Comparison of ENCODE assay signal across 26 mouse cellular contexts in genomic region chrX:166304355-166304754, GRCm38 (mm10).
DNase-seq lines count a peak whose midpoint lies in the region.
"Had no signal": no experiment of that assay in that cellular context is flagged by ENCODE, and none has a peak within 500 bp of the region (broad histone marks: within the 10 kb centered on the region; RNA-seq: fewer than 3 reads in every experiment).

No protein-coding gene starts in this region.

- H3K36me3 ChIP-seq in splenic B cell, adult 2 months (ENCODE audit: control insufficient read depth, insufficient read depth, low read length, poor library complexity, severe bottlenecking) = no peaks in the 10 kb centered on the region
- H3K36me3 ChIP-seq: embryonic facial prominence, embryonic 12.5 days; forebrain, embryonic 10.5 days; forebrain, embryonic 15.5 days; heart, embryonic 13.5 days; liver, embryonic 13.5 days had no signal

- intact Hi-C loops in heart, postnatal 10 days (cut with DNase I) = no loop called here

- H3K27me3 ChIP-seq in splenic B cell, adult 2 months (ENCODE audit: control insufficient read depth, insufficient read depth, low read length, poor library complexity, severe bottlenecking) = no peaks in the 10 kb centered on the region
- H3K27me3 ChIP-seq: forebrain, embryonic 15.5 days; liver, embryonic 13.5 days had no signal

- peak; percentile 2 for DNase-seq in thymus, postnatal 14 days
- no peak for DNase-seq in thymus, adult 18-20 months
- peak; percentile 5 for DNase-seq in T-cell, adult 2 months (ENCODE audit: low spot score)
- DNase-seq in induced T-regulatory cell, adult 2 months (ENCODE audit: low read depth) = peak; percentile 48
- DNase-seq in splenic B cell, adult 2 months (ENCODE audit: low read depth, low spot score) = peak; percentile 41
- DNase-seq in urinary bladder, postnatal 14 days (ENCODE audit: low spot score) = no peak
- no peak for DNase-seq in embryo, embryonic 9.5 days (ENCODE audit: extremely low spot score)
- DNase-seq in heart, postnatal 10 days = no peak
- DNase-seq: adrenal gland, adult 8-10 months; cerebellum, adult 8-10 months; cerebellum, postnatal 25 days; gastrocnemius, postnatal 25 days; heart, adult 18-20 months; heart, postnatal 14 days; kidney, adult 9 months; kidney, postnatal 10 days; liver, embryonic 13.5 days; lung, adult 18-20 months; lung, postnatal 4 days; midbrain, embryonic 14.5 days; right cerebral cortex, postnatal 4 days; thymus, postnatal 25 days had no signal

Comparison
In these comparisons a context has a peak if more than half of its experiments do, and no peak if none do; other contexts are left out.
1. DNase-seq: peak in thymus, postnatal 14 days (single experiment), T-cell, adult 2 months (single experiment), induced T-regulatory cell, adult 2 months (single experiment) and splenic B cell, adult 2 months (single experiment); none in thymus, adult 18-20 months (0 of 2), urinary bladder, postnatal 14 days (single experiment), embryo, embryonic 9.5 days (single experiment) and heart, postnatal 10 days (0 of 2).